Mouse (Mus musculus) thymus, adult 2 months (tissue): ENCODE data around the gene Myo1e. TPM values are rescaled to one million over a fixed set of nuclear protein-coding genes. Genes with fewer than 3 reads are reported as not detected.

Experiments
- DNase-seq: peaks from one replicate; pipeline ENCODE4 v3.0.0; 2021
- H3K27ac ChIP-seq: fragments of 200-500 bp; 2 replicates; pipeline ENCODE4 v1.5.1; 2012; ENCODE audit warnings: low read length, control low read depth; ENCODE audit not compliant: control insufficient read depth, insufficient read depth
- H3K27me3 ChIP-seq: fragments of 200-500 bp; 2 replicates; pipeline ENCODE4 v1.6.1; 2012; ENCODE audit warnings: mild to moderate bottlenecking, low read length, moderate library complexity, mixed read lengths; ENCODE audit not compliant: control insufficient read depth, insufficient read depth
- H3K36me3 ChIP-seq: fragments of 200-500 bp; 2 replicates; pipeline ENCODE4 v1.6.1; 2012; ENCODE audit warnings: mild to moderate bottlenecking, low read length, moderate library complexity; ENCODE audit not compliant: control insufficient read depth, insufficient read depth
- H3K4me1 ChIP-seq: fragments of 200-500 bp; replicated peaks from 2 replicates; pipeline ENCODE4 v1.6.1; 2012; ENCODE audit warnings: low read length; ENCODE audit not compliant: control insufficient read depth, insufficient read depth
- H3K4me3 ChIP-seq: fragments of 200-500 bp; 2 replicates; pipeline ENCODE4 v1.5.1; 2012; ENCODE audit warnings: mild to moderate bottlenecking, low read length, control low read depth, moderate library complexity; ENCODE audit not compliant: control insufficient read depth, insufficient read depth
- CTCF ChIP-seq: fragments of 200-500 bp; IDR thresholded peaks from 2 replicates; pipeline ENCODE4 v1.5.1; 2012; ENCODE audit warnings: mild to moderate bottlenecking, control low read depth, low read length, moderate library complexity, borderline replicate concordance; ENCODE audit not compliant: control insufficient read depth, poor library complexity, insufficient read depth; ENCODE audit errors: extremely low read depth
- POLR2A ChIP-seq: fragments of 200-500 bp; IDR thresholded peaks from 2 replicates; pipeline ENCODE4 v1.6.1; 2012; ENCODE audit warnings: mild to moderate bottlenecking, low read length, control low read depth, moderate library complexity; ENCODE audit not compliant: control insufficient read depth, poor library complexity, insufficient read depth; ENCODE audit errors: extremely low read depth
- WGBS: fragments of 180-500 bp; shearing (Covaris S2); methylation state at CpG from one replicate; pipeline ENCODE4 v1.1.7; 2018; 5-methylcytosine and 5-hydroxymethylcytosine counted together
- polyA plus RNA-seq: library from polyadenylated mRNA; depleted of rRNA; stranded (reverse); fragments of >200 nt; gene quantifications from 2 replicates; pipeline ENCODE4 v1.2.3, GENCODE M21; 2012

Myo1e gene
- polyA plus RNA-seq, 1 experiment, result 3.7 TPM

- TF ChIP-seq POLR2A (no peak), CTCF (no peak)
- Histone ChIP-seq H3K4me3 (no peak overlapping the region), H3K27ac (no peak overlapping the region), H3K36me3 (no peaks in the 10 kb centered on the region), H3K4me1 (no peaks in the 10 kb centered on the region), H3K27me3 (peaks cover 7% of the 10 kb centered on the region; the same call in 1 of the 2 replicates)
- DNase-seq, result no peak
- 83% methylated on average over 15 of the region's 15 CpGs for WGBS
Observed at GRCm38 (mm10) chr9:70203267-70204076, 3.7 kb upstream of the Myo1e start.

DNA sequence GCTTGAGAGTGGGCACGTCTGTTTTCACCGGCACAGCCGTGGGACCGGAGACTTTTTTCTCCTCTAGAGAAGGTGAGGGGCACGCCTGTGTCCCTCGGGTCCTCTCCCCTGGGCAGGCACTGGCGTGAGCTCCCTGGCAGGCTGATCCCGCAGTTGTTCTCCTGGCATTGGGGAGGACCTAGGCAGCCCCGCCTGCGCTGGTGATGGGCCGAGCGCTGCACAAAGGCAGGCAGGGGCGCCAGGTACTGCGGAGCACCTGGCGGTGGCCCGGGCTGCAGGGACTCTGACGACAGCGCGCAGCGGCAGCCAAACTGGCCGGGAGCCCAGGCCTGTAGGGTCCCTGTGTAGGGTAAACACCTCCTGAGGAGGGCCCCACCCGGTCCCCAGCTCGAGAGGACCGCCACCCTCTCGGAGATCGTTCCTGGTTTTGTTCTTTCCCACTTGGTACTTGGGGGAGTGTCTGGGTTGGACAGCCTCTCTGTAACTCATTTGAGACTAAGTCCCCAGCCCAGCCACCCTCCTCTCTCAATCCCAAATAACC lies 901 bp downstream of the Myo1e start:
- H3K27me3 ChIP-seq, result peaks cover 7% of the 10 kb centered on the region; the same call in 1 of the 2 replicates
- no peak for DNase-seq
- peak overlapping the region; percentile 41 for H3K4me3 ChIP-seq
- 4% methylated on average over 26 of the region's 26 CpGs for WGBS
- TF ChIP-seq CTCF (no peak), POLR2A (no peak)
- H3K4me1 ChIP-seq, result no peaks in the 10 kb centered on the region
- no peak overlapping the region for H3K27ac ChIP-seq
- H3K36me3 ChIP-seq, result no peaks in the 10 kb centered on the region

DNA sequence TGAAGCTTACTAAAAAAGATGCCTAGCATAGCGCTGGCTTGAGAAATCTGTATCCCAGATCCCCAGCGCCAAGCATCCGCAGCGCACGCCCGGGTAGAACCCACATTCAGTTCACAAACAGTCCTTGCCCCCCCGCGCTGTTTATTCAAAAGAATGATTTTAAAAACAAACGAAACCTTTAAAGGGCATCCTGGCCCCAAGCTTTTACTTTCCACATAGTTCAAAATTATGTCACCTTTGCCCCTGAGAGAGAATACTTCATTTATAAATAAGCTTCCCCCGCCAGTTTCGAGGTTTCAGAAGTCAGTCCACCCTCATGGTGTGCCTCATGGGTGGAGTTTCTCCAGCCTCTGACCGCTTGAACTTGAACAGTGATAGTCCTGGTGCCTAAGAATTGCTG lies 1.6 kb downstream of the Myo1e start:
- Histone ChIP-seq H3K4me3 (no peak overlapping the region), H3K4me1 (no peaks in the 10 kb centered on the region), H3K36me3 (no peaks in the 10 kb centered on the region), H3K27me3 (peaks cover 7% of the 10 kb centered on the region; the same call in 1 of the 2 replicates), H3K27ac (no peak overlapping the region)
- no peak for DNase-seq
- 42% methylated on average over 12 of the region's 12 CpGs for WGBS
- TF ChIP-seq CTCF (no peak), POLR2A (no peak)

DNA sequence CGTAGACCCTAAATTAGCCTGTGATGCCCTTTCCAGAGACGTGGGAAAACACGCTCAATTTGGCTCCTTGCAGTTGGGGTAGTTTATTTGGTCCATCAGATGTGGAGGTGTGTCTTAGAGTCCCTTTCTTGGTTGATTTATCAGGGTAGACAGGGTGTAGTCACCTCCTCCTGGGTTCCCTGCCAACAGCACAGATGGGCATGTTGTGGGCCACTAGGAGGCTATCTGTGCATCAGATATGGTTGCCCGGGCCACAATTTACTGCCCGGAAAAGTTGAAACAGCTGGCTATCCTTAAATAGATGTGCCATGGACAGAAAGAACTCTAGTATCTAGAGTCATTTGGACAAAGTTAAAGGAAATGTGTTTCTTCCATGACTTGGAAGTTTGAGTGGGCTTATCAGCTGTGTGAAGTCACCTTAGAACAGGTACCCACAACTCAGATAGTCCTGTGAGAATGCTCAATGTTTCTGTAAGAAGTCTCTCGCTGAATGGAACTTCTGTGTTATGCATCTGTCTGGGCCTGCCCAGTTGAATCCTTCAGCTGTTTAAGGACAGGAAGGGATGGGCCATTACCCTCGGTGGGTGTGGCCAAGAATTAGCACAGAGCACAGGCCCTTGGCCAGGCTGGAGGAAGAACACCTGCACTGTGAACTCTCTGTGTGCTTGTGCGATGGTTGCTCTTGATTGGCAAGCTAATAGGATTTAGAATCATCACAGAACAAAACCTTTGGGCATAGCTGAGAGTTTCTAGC lies 2.3 kb downstream of the Myo1e start:
- no peak for DNase-seq
- TF ChIP-seq CTCF (no peak), POLR2A (no peak)
- H3K4me1 ChIP-seq, result no peaks in the 10 kb centered on the region
- peaks cover 7% of the 10 kb centered on the region; the same call in 1 of the 2 replicates for H3K27me3 ChIP-seq
- no peak overlapping the region for H3K4me3 ChIP-seq
- 73% methylated on average over 8 of the region's 8 CpGs for WGBS
- no peaks in the 10 kb centered on the region for H3K36me3 ChIP-seq
- H3K27ac ChIP-seq, result no peak overlapping the region

DNA sequence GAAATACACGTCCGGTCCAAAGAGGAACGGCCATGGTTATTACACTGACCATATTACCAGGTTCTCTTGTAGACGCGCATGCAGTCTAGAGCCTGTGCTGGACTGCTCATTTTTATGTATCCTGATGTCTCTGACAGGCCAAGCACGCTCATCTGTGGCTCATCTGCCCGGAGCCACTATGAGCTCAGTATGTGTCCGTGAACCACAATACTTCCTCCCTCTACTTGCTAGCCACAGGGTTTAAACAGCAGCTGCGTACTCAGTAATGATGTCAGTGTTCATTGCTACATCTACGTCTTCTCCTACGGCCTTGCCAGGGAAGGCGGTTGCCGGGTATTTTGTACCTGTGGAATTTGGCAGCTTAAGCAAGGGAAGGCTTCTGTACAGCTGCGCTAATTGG lies 4.5 kb downstream of the Myo1e start:
- Histone ChIP-seq H3K27me3 (no peaks in the 10 kb centered on the region; the same call in 1 of the 2 replicates), H3K4me1 (no peaks in the 10 kb centered on the region), H3K27ac (no peak overlapping the region), H3K36me3 (no peaks in the 10 kb centered on the region), H3K4me3 (no peak overlapping the region)
- 47% methylated on average over 14 of the region's 14 CpGs for WGBS
- no peak for DNase-seq
- TF ChIP-seq CTCF, result no peak
- no peak for TF ChIP-seq POLR2A

GRCm38 (mm10) chr9:70216517-70216916 lies 9.4 kb downstream of the Myo1e start:
- TF ChIP-seq POLR2A, result no peak
- no peak for TF ChIP-seq CTCF
- no peak for DNase-seq
- H3K4me3 ChIP-seq, result no peak overlapping the region
- no peaks in the 10 kb centered on the region; the same call in 1 of the 2 replicates for H3K4me1 ChIP-seq
- 82% methylated on average over 6 of the region's 6 CpGs for WGBS
- no peaks in the 10 kb centered on the region for H3K36me3 ChIP-seq
- H3K27me3 ChIP-seq, result no peaks in the 10 kb centered on the region
- no peak overlapping the region for H3K27ac ChIP-seq

DNA sequence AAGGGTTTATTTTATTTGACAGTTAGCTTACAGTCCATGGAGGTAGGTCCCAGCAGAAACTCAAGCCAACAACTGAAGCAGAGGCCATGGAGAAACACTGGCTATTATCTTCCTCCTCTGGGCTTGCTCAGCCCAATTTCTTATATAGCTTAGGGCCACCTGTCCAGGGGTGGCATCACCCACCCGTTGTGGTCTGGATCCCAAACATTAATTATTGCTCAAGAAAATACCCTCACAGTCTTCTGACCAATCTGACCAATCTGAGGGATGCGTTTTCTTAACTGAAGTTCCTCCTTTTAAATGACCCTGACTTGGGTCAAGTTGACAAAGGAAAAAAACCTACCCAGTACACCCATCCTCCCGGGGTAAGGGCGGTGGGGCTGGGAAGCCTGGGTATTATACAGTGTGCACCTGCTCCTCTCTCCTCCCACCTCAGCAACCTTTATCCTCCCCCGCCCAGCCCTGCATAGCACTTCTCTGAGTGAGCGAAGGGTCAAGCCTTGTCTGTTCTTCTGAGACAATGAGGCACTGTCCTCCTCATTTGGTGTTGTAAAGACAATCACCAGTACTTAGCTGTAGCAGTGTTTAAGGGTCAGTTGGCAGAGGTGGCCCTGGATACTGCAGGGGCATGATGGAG lies 12.3 kb downstream of the Myo1e start:
- Histone ChIP-seq H3K27ac (no peak overlapping the region), H3K27me3 (no peaks in the 10 kb centered on the region), H3K4me3 (no peak overlapping the region), H3K4me1 (no peaks in the 10 kb centered on the region; the same call in 1 of the 2 replicates), H3K36me3 (no peaks in the 10 kb centered on the region)
- WGBS, result 73% methylated on average over 6 of the region's 6 CpGs
- TF ChIP-seq POLR2A (no peak), CTCF (no peak)
- no peak for DNase-seq
